Mouse (Mus musculus) activated CD4-positive, CD25-positive, alpha-beta regulatory T cell, adult 4 months (primary cell): ENCODE measurements around the gene Olfr810. TPM values are rescaled to one million over a fixed set of nuclear protein-coding genes. Genes with fewer than 3 reads are reported as not detected.

Source experiments
- ATAC-seq: one replicate; pipeline ENCODE4 v1.8.0; 2017
- polyA plus RNA-seq, 2 experiments: library from polyadenylated mRNA; unstranded; fragments of 100-300 nt; shearing (Covaris generic); gene quantifications; one replicate each; pipeline ENCODE4 v1.2.1; 2017

The Olfr810 gene
- not detected for polyA plus RNA-seq

- ATAC-seq, result no peak
Measured at GRCm38 (mm10) chr10:129794817-129795216, at the start of gene Olfr810. Olfr810 (minus strand) TSS chr10:129794917.

- ATAC-seq, result no peak
Measured at GRCm38 (mm10) chr10:129804296-129804695, 9.6 kb upstream of the Olfr810 start, which contains the start of gene Olfr811. Olfr811 (minus strand) TSS chr10:129804396.

GRCm38 (mm10) chr10:129778123-129778522, 16.6 kb downstream of the Olfr810 start:
- ATAC-seq, result no peak

GRCm38 (mm10) chr10:129774338-129774737, 20.4 kb downstream of the Olfr810 start, which contains the start of gene Olfr809:
Olfr809 (plus strand) TSS chr10:129774638.
- no peak for ATAC-seq

GRCm38 (mm10) chr10:129765182-129765581, 29.5 kb downstream of the Olfr810 start, which contains the start of gene Olfr808:
Olfr808 (plus strand) TSS chr10:129765482.
- no peak for ATAC-seq

GRCm38 (mm10) chr10:129757693-129758092, 37.0 kb downstream of the Olfr810 start, which contains the start of gene Olfr807:
Olfr807 (minus strand) TSS chr10:129757793.
- ATAC-seq, result no peak

- no peak for ATAC-seq
Measured at GRCm38 (mm10) chr10:129741821-129742220, 52.9 kb downstream of the Olfr810 start, which contains the start of gene Olfr806. Olfr806 (minus strand) TSS chr10:129741921.

Other genes with a start within 250 kb of the Olfr810 start
- gene Olfr794, start 227.3 kb downstream of the Olfr810 start, polyA plus RNA-seq, result not detected
- gene Olfr796, start 182.3 kb downstream of the Olfr810 start, polyA plus RNA-seq, result not detected
- gene Olfr798, start 167.0 kb downstream of the Olfr810 start, polyA plus RNA-seq, result under 1 TPM in 1 of 2 experiments, not detected in 1; 0.61 TPM
- not detected for gene Olfr799, start 157.4 kb downstream of the Olfr810 start, polyA plus RNA-seq
- gene Olfr800, start 137.2 kb downstream of the Olfr810 start, polyA plus RNA-seq, result not detected
- not detected for gene Olfr801, start 121.1 kb downstream of the Olfr810 start, polyA plus RNA-seq
- gene Olfr802, start 106.7 kb downstream of the Olfr810 start, polyA plus RNA-seq, result not detected
- gene Olfr803, start 100.6 kb downstream of the Olfr810 start, polyA plus RNA-seq, result not detected
- not detected for gene Olfr804, start 91.7 kb downstream of the Olfr810 start, polyA plus RNA-seq
- gene Olfr805, start 65.5 kb downstream of the Olfr810 start, polyA plus RNA-seq, result under 1 TPM in 1 of 2 experiments, not detected in 1; 0.24 TPM
- gene Olfr806, start 53.0 kb downstream of the Olfr810 start, polyA plus RNA-seq, result not detected
- gene Olfr807, start 37.1 kb downstream of the Olfr810 start, polyA plus RNA-seq, result not detected
- not detected for gene Olfr808, start 29.4 kb downstream of the Olfr810 start, polyA plus RNA-seq
- gene Olfr809, start 20.3 kb downstream of the Olfr810 start, polyA plus RNA-seq, result not detected
- gene Olfr811, start 9.5 kb upstream of the Olfr810 start, polyA plus RNA-seq, result not detected
- gene Olfr812, start 51.2 kb upstream of the Olfr810 start, polyA plus RNA-seq, result not detected
- gene Olfr813, start 60.5 kb upstream of the Olfr810 start, polyA plus RNA-seq, result not detected
- under 1 TPM in 1 of 2 experiments, not detected in 1; 0.15 TPM for gene Olfr814, start 84.9 kb upstream of the Olfr810 start, polyA plus RNA-seq
- gene Olfr815, start 111.0 kb upstream of the Olfr810 start, polyA plus RNA-seq, result not detected
- gene Olfr816, start 120.7 kb upstream of the Olfr810 start, polyA plus RNA-seq, result under 1 TPM in 1 of 2 experiments, not detected in 1; 0.25 TPM
- not detected for gene Olfr818, start 154.2 kb upstream of the Olfr810 start, polyA plus RNA-seq
- not detected for gene Olfr819, start 172.3 kb upstream of the Olfr810 start, polyA plus RNA-seq
- not detected for gene Olfr247, start 181.2 kb upstream of the Olfr810 start, polyA plus RNA-seq
- not detected for gene Gm10310, start 190.1 kb upstream of the Olfr810 start, polyA plus RNA-seq
- not detected for gene Olfr820, start 217.7 kb upstream of the Olfr810 start, polyA plus RNA-seq
- not detected for gene Olfr821, start 235.4 kb upstream of the Olfr810 start, polyA plus RNA-seq